19 mouse cellular contexts compared by ENCODE assay signal in genomic region chr17:50125900-50126299, GRCm38 (mm10).
DNase-seq lines count a peak whose midpoint lies in the region; ATAC-seq and TF ChIP-seq lines count a peak whose summit lies in the region.
"Had no signal": no experiment of that assay in that cellular context is flagged by ENCODE, and none has a peak within 500 bp of the region (broad histone marks: within the 10 kb centered on the region; RNA-seq: fewer than 3 reads in every experiment).

No protein-coding gene starts in this region.

- no peak for TF ChIP-seq CTCF in midbrain, postnatal 0 days (IDR thresholded peaks at IDR 0.05)

- H3K27me3 ChIP-seq in heart, embryonic 11.5 days (ENCODE audit: control insufficient read depth, insufficient read depth, low read length): no peaks in the 10 kb centered on the region
- H3K27me3 ChIP-seq in midbrain, embryonic 13.5 days: no peaks in the 10 kb centered on the region
- H3K27me3 ChIP-seq in midbrain, postnatal 0 days (ENCODE audit: insufficient read depth, low read length): no peaks in the 10 kb centered on the region
- H3K27me3 ChIP-seq: embryonic facial prominence, embryonic 15.5 days; forebrain, embryonic 13.5 days; heart, embryonic 12.5 days; hindbrain, embryonic 13.5 days had no signal

- no peak overlapping the region for H3K27ac ChIP-seq in heart, embryonic 11.5 days (ENCODE audit: low read depth, low read length)
- no peak overlapping the region for H3K27ac ChIP-seq in midbrain, embryonic 13.5 days
- H3K27ac ChIP-seq in midbrain, postnatal 0 days (ENCODE audit: low read depth, low read length): no peak overlapping the region
- H3K27ac ChIP-seq: embryonic facial prominence, embryonic 15.5 days; forebrain, embryonic 13.5 days; hindbrain, embryonic 13.5 days; hindbrain, postnatal 0 days had no signal

- DNase-seq in heart, adult 11 months: peak; percentile 96
- peak; percentile 30 for DNase-seq in kidney, adult 9 months
- DNase-seq in kidney, postnatal 14 days: no peak
- DNase-seq in midbrain, postnatal 0 days (ENCODE audit: low spot score): no peak
- DNase-seq in cerebellum, postnatal 10 days: no peak
- DNase-seq: adrenal gland, adult 2 months; adrenal gland, postnatal 25 days; cerebellum, adult 2 months; cerebellum, postnatal 14 days; embryo, embryonic 11 days; forebrain, postnatal 0 days; gastrocnemius, postnatal 25 days had no signal

- H3K9me3 ChIP-seq in heart, embryonic 11.5 days (replicated peaks; ENCODE audit: control insufficient read depth, low read length): no peaks in the 10 kb centered on the region
- no peaks in the 10 kb centered on the region for H3K9me3 ChIP-seq in midbrain, embryonic 13.5 days
- H3K9me3 ChIP-seq in midbrain, postnatal 0 days (ENCODE audit: low read length): no peaks in the 10 kb centered on the region
- H3K9me3 ChIP-seq: embryonic facial prominence, embryonic 15.5 days; forebrain, embryonic 13.5 days; heart, embryonic 12.5 days; hindbrain, embryonic 13.5 days had no signal

- H3K4me2 ChIP-seq in heart, embryonic 11.5 days: no peak overlapping the region
- H3K4me2 ChIP-seq in midbrain, embryonic 13.5 days (replicated peaks): no peak overlapping the region
- H3K4me2 ChIP-seq in midbrain, postnatal 0 days (ENCODE audit: low read depth, low read length, poor library complexity, severe bottlenecking): no peak overlapping the region
- H3K4me2 ChIP-seq: embryonic facial prominence, embryonic 15.5 days; forebrain, embryonic 13.5 days; heart, embryonic 12.5 days; hindbrain, embryonic 13.5 days had no signal

- no peak overlapping the region for H3K4me3 ChIP-seq in heart, embryonic 11.5 days (ENCODE audit: low read depth, low read length)
- H3K4me3 ChIP-seq in midbrain, embryonic 13.5 days (replicated peaks): no peak overlapping the region
- no peak overlapping the region for H3K4me3 ChIP-seq in midbrain, postnatal 0 days (ENCODE audit: low read depth, low read length)
- H3K4me3 ChIP-seq: embryonic facial prominence, embryonic 15.5 days; forebrain, embryonic 13.5 days; heart, embryonic 12.5 days; hindbrain, embryonic 13.5 days had no signal

- ATAC-seq in heart, embryonic 11.5 days (replicated peaks; ENCODE audit: insufficient number of reproducible peaks, low FRiP score, low TSS enrichment): no peak
- ATAC-seq in midbrain, embryonic 13.5 days: 0 out of 2 replicates have a peak, but pooled peaks have one; percentile 37
- ATAC-seq in midbrain, postnatal 0 days (ENCODE audit: low FRiP score): no peak
- ATAC-seq: forebrain, embryonic 13.5 days; forebrain, postnatal 0 days; hindbrain, postnatal 0 days had no signal

- 72% methylated on average over 5 of the region's 5 CpGs for WGBS in heart, embryonic 11.5 days (ENCODE audit: insufficient replicate concordance)
- WGBS in midbrain, embryonic 13.5 days: 76% methylated on average over 5 of the region's 5 CpGs
- WGBS in midbrain, postnatal 0 days: 78% methylated on average over 5 of the region's 5 CpGs

- no peaks in the 10 kb centered on the region for H3K36me3 ChIP-seq in heart, embryonic 11.5 days (ENCODE audit: control insufficient read depth, insufficient read depth, low read length)
- no peaks in the 10 kb centered on the region for H3K36me3 ChIP-seq in midbrain, embryonic 13.5 days
- no peaks in the 10 kb centered on the region for H3K36me3 ChIP-seq in midbrain, postnatal 0 days (ENCODE audit: insufficient read depth, low read length)
- H3K36me3 ChIP-seq: embryonic facial prominence, embryonic 15.5 days; heart, embryonic 12.5 days; hindbrain, embryonic 13.5 days had no signal

- no peak overlapping the region for H3K9ac ChIP-seq in heart, embryonic 11.5 days (ENCODE audit: low read depth, low read length)
- no peak overlapping the region for H3K9ac ChIP-seq in midbrain, embryonic 13.5 days (replicated peaks)
- H3K9ac ChIP-seq in midbrain, postnatal 0 days (replicated peaks; ENCODE audit: low read length, poor library complexity, severe bottlenecking): no peak overlapping the region
- H3K9ac ChIP-seq: embryonic facial prominence, embryonic 15.5 days; forebrain, embryonic 13.5 days; forebrain, postnatal 0 days; heart, embryonic 12.5 days; hindbrain, embryonic 13.5 days had no signal

- peaks cover 13% of the 10 kb centered on the region; the same call in 1 of the 2 replicates for H3K4me1 ChIP-seq in heart, embryonic 11.5 days (ENCODE audit: control insufficient read depth, insufficient read depth, low read length)
- H3K4me1 ChIP-seq in midbrain, embryonic 13.5 days (replicated peaks): peaks cover 15% of the 10 kb centered on the region; the same call in 1 of the 2 replicates
- no peaks in the 10 kb centered on the region for H3K4me1 ChIP-seq in midbrain, postnatal 0 days (ENCODE audit: insufficient read depth, low read length)

Comparison
In these comparisons a context has a peak if more than half of its experiments do, and no peak if none do; other contexts are left out.
1. DNase-seq: peak in heart, adult 11 months (single experiment) and kidney, adult 9 months (single experiment); none in kidney, postnatal 14 days (single experiment), midbrain, postnatal 0 days (single experiment) and cerebellum, postnatal 10 days (0 of 2).